Comparison of ENCODE assay signal across 18 mouse cellular contexts in genomic region chr10:94038366-94039260, GRCm38 (mm10). TPM values are rescaled to one million over a fixed set of nuclear protein-coding genes. Genes with fewer than 3 reads are reported as not detected.
A peak's percentile ranks its signal among the peaks of the same experiment; 100 is the strongest.
DNase-seq lines count a peak whose midpoint lies in the region; ATAC-seq lines count a peak whose summit lies in the region.
"Had no signal": no experiment of that assay in that cellular context is flagged by ENCODE, and none has a peak within 500 bp of the region (broad histone marks: within the 10 kb centered on the region; RNA-seq: fewer than 3 reads in every experiment).

No protein-coding gene starts in this region.

- H3K27ac ChIP-seq in kidney, embryonic 16.5 days (ENCODE audit: low read length), result no peak overlapping the region
- H3K27ac ChIP-seq in kidney, embryonic 15.5 days, result no peak overlapping the region
- H3K27ac ChIP-seq in intestine, embryonic 15.5 days, result no peak overlapping the region
- H3K27ac ChIP-seq: heart, adult 2 months; limb, embryonic 12.5 days; stomach, embryonic 15.5 days had no signal

- no peaks in the 10 kb centered on the region for H3K27me3 ChIP-seq in kidney, embryonic 16.5 days (ENCODE audit: insufficient read depth, low read length)
- no peaks in the 10 kb centered on the region for H3K27me3 ChIP-seq in kidney, embryonic 15.5 days
- no peaks in the 10 kb centered on the region for H3K27me3 ChIP-seq in intestine, embryonic 15.5 days (replicated peaks)
- H3K27me3 ChIP-seq: limb, embryonic 12.5 days; Patski; stomach, embryonic 15.5 days had no signal

- peaks cover 15% of the 10 kb centered on the region for H3K4me1 ChIP-seq in kidney, embryonic 16.5 days (ENCODE audit: insufficient read depth, low read length)
- peaks cover 18% of the 10 kb centered on the region for H3K4me1 ChIP-seq in kidney, embryonic 15.5 days
- H3K4me1 ChIP-seq in intestine, embryonic 15.5 days (replicated peaks), result 0 out of 2 replicates have a peak, but pooled peaks cover 9% of the 10 kb centered on the region

- no peaks in the 10 kb centered on the region for H3K9me3 ChIP-seq in kidney, embryonic 16.5 days (ENCODE audit: low read length)
- no peaks in the 10 kb centered on the region for H3K9me3 ChIP-seq in kidney, embryonic 15.5 days (replicated peaks)
- H3K9me3 ChIP-seq in intestine, embryonic 15.5 days, result no peaks in the 10 kb centered on the region
- H3K9me3 ChIP-seq: limb, embryonic 12.5 days; stomach, embryonic 15.5 days had no signal

- no peak for ATAC-seq in kidney, embryonic 16.5 days (ENCODE audit: low FRiP score, low TSS enrichment)
- no peak for ATAC-seq in kidney, embryonic 15.5 days (replicated peaks; ENCODE audit: low FRiP score)
- ATAC-seq in intestine, embryonic 15.5 days, result no peak
- ATAC-seq: forebrain, embryonic 16.5 days; Patski had no signal

- peak; percentile 43 for DNase-seq in 3T3-L1 (ENCODE audit: low read depth, low spot score)
- DNase-seq in 416B (ENCODE audit: low read depth), result peak; percentile 48
- DNase-seq in ovary, postnatal 36 days (ENCODE audit: low spot score), result no peak
- no peak for DNase-seq in gastrocnemius, postnatal 36 days
- DNase-seq: adrenal gland, postnatal 25 days; heart, adult 2 months; kidney, postnatal 14 days; lung, adult 18-20 months; lung, postnatal 4 days; thymus, postnatal 36 days had no signal

- no peak overlapping the region for H3K9ac ChIP-seq in kidney, embryonic 16.5 days (replicated peaks; ENCODE audit: low read length)
- H3K9ac ChIP-seq in kidney, embryonic 15.5 days, result no peak overlapping the region
- H3K9ac ChIP-seq in intestine, embryonic 15.5 days, result no peak overlapping the region
- H3K9ac ChIP-seq: limb, embryonic 12.5 days; stomach, embryonic 15.5 days had no signal

- no peaks in the 10 kb centered on the region for H3K36me3 ChIP-seq in kidney, embryonic 16.5 days (ENCODE audit: insufficient read depth, low read length)
- no peaks in the 10 kb centered on the region; the same call in 1 of the 2 replicates for H3K36me3 ChIP-seq in kidney, embryonic 15.5 days
- no peaks in the 10 kb centered on the region for H3K36me3 ChIP-seq in intestine, embryonic 15.5 days
- H3K36me3 ChIP-seq: stomach, embryonic 15.5 days had no signal

- 68% methylated on average over 7 of the region's 7 CpGs for WGBS in kidney, embryonic 16.5 days
- 66% methylated on average over 7 of the region's 7 CpGs for WGBS in kidney, embryonic 15.5 days
- WGBS in intestine, embryonic 15.5 days, result 55% methylated on average over 7 of the region's 7 CpGs

- H3K4me2 ChIP-seq in kidney, embryonic 16.5 days (replicated peaks; ENCODE audit: low read depth, low read length), result peak overlapping the region; percentile 3; the same call in 1 of the 2 replicates
- H3K4me2 ChIP-seq in kidney, embryonic 15.5 days, result no peak overlapping the region; the same call in 1 of the 2 replicates
- 0 out of 2 replicates have a peak overlapping the region, but pooled peaks have one; percentile 22 for H3K4me2 ChIP-seq in intestine, embryonic 15.5 days (replicated peaks)
- H3K4me2 ChIP-seq: limb, embryonic 12.5 days; midbrain, embryonic 11.5 days; stomach, embryonic 15.5 days had no signal

- intact Hi-C loops in gastrocnemius, postnatal 36 days (cut with DNase I), result no loop called here

- no peak overlapping the region for H3K4me3 ChIP-seq in kidney, embryonic 16.5 days (ENCODE audit: low read length)
- H3K4me3 ChIP-seq in kidney, embryonic 15.5 days (replicated peaks), result no peak overlapping the region
- no peak overlapping the region for H3K4me3 ChIP-seq in intestine, embryonic 15.5 days (replicated peaks)
- H3K4me3 ChIP-seq: heart, adult 2 months; limb, embryonic 12.5 days; stomach, embryonic 15.5 days had no signal

RNA-seq across cellular contexts. Expression of gene Fgd6, which starts 2.8 kb away (rescaled TPM):
- 3.3 TPM in 2 replicates for polyA plus RNA-seq in kidney, embryonic 16.5 days (2015; fragmentation: Nextera tagmentation; extraction: Ambion mirVana)
- 3.0 and 3.3 TPM in 2 replicates for polyA plus RNA-seq in kidney, embryonic 15.5 days (2015; fragmentation: Nextera tagmentation; extraction: Ambion mirVana)
- polyA plus RNA-seq in intestine, embryonic 15.5 days (2015; fragmentation: Nextera tagmentation; extraction: Ambion mirVana), result 3.1 and 3.4 TPM in 2 replicates
- 1 to 10 TPM; 1.5 to 2.2 TPM for total RNA-seq in gastrocnemius, postnatal 36 days (2021)

RNA-seq across cellular contexts. Expression of gene Vezt, which starts 3.0 kb away (rescaled TPM):
- 24.5 TPM in 2 replicates for polyA plus RNA-seq in kidney, embryonic 16.5 days (2015; fragmentation: Nextera tagmentation; extraction: Ambion mirVana)
- 23.6 TPM in 2 replicates for polyA plus RNA-seq in kidney, embryonic 15.5 days (2015; fragmentation: Nextera tagmentation; extraction: Ambion mirVana)
- polyA plus RNA-seq in intestine, embryonic 15.5 days (2015; fragmentation: Nextera tagmentation; extraction: Ambion mirVana), result 18.6 and 20.1 TPM in 2 replicates
- total RNA-seq in gastrocnemius, postnatal 36 days (2021), result 10 to 100 TPM; 32.5 to 40.1 TPM

Comparison
In these comparisons a context has a peak if more than half of its experiments do, and no peak if none do; other contexts are left out.
1. DNase-seq: peak in 3T3-L1 (single experiment) and 416B (single experiment); none in ovary, postnatal 36 days (single experiment) and gastrocnemius, postnatal 36 days (0 of 2).